Mouse (Mus musculus): Measurements from ENCODE around the gene Umps. TPM values are rescaled to one million over a fixed set of nuclear protein-coding genes. Genes with fewer than 3 reads are reported as not detected.

Umps gene
- total and polyA plus RNA-seq, 3 experiments, result 115 to 173 (median 161) TPM

- TF ChIP-seq EP300 (IDR thresholded peaks at IDR 0.05; ENCODE audit: low read length), result no peak
- TF ChIP-seq ETS1 (conservative IDR thresholded peaks at IDR 0.05; ENCODE audit: low read depth, low read length), result no peak
- no peak for TF ChIP-seq MAFK (IDR thresholded peaks at IDR 0.05; ENCODE audit: insufficient replicate concordance, low read length)
- TF ChIP-seq ZC3H11A (IDR thresholded peaks at IDR 0.05; ENCODE audit: low read depth, low read length), result no peak
- in situ Hi-C loops (cut with MboI; ENCODE audit: low pct_ligation_motif_present, low pct_unique_long_range_greater_than_20kb, low sequenced_read_pairs), result loop anchor here (5.0 to 25.0 kb wide), 5 partner anchors 52 to 767 kb away; partner anchors contain the start of genes Itgb5 and Osbpl11
Observed at GRCm38 (mm10) chr16:33954793-33955192, 12.0 kb downstream of the Umps start.

GRCm38 (mm10) chr16:33953008-33953407, 13.8 kb downstream of the Umps start:
- Histone ChIP-seq H3K9ac (ENCODE audit: insufficient read depth, low read depth) (no peak overlapping the region), H3K36me3 (replicated peaks in 1 of 2; ENCODE audit: control insufficient read depth in 1 of 2, insufficient read depth in 1 of 2, low read length in 1 of 2) (peaks cover 42 to 68% of the 10 kb centered on the region in 2 experiments), H3K4me2 (ENCODE audit: insufficient read depth, low read depth, poor library complexity, severe bottlenecking) (no peak overlapping the region), H3K27ac (ENCODE audit: insufficient read depth, low read depth) (no peak overlapping the region), H3K9me3 (replicated peaks; ENCODE audit: low read length) (no peaks in the 10 kb centered on the region), H3K27me3 (replicated peaks) (no peaks in the 10 kb centered on the region), H3K4me3 (replicated peaks in 1 of 3; ENCODE audit: low read depth in 2 of 3, low read length in 2 of 3, poor library complexity in 1 of 3) (no peak overlapping the region), H3K79me2 (replicated peaks; ENCODE audit: control insufficient read depth, extremely low read depth, insufficient read depth, poor library complexity, severe bottlenecking) (no peaks in the 10 kb centered on the region; the same call in 1 of the 2 replicates), H3K4me1 (ENCODE audit: control insufficient read depth in 1 of 2, insufficient read depth in 2 of 2) (peaks cover 4 to 15% of the 10 kb centered on the region in 2 experiments)
- dilution Hi-C loops (cut with MboI; ENCODE audit: extremely low pct_ligation_motif_present, extremely low pct_unique_long_range_greater_than_20kb, low sequenced_read_pairs) (no loop called here), in situ Hi-C loops (cut with MboI; ENCODE audit: low pct_ligation_motif_present, low pct_unique_long_range_greater_than_20kb, low sequenced_read_pairs) (loop anchor here (5.0 to 25.0 kb wide), 4 partner anchors 126 to 766 kb away; partner anchors contain the start of genes Itgb5 and Osbpl11)
- no peak for DNase-seq (ENCODE audit: extremely low read depth)
- TF ChIP-seq BHLHE40 (IDR thresholded peaks at IDR 0.05; ENCODE audit: low read depth, low read length) (no peak), POLR2AphosphoS2 (IDR thresholded peaks at IDR 0.05; ENCODE audit: low read depth, low read length) (peak; percentile 60)

More at GRCm38 (mm10) chr16:33954793-33955192, 12.0 kb downstream of the Umps start:
- no peak overlapping the region for H3K4me2 ChIP-seq (ENCODE audit: insufficient read depth, low read depth, poor library complexity, severe bottlenecking)
- no peak overlapping the region for H3K9ac ChIP-seq (ENCODE audit: insufficient read depth, low read depth)
- H3K4me3 ChIP-seq (replicated peaks in 1 of 3; ENCODE audit: low read depth in 2 of 3, low read length in 2 of 3, poor library complexity in 1 of 3), result no peak overlapping the region
- H3K27ac ChIP-seq (ENCODE audit: insufficient read depth, low read depth), result no peak overlapping the region
- dilution Hi-C loops (cut with MboI; ENCODE audit: extremely low pct_ligation_motif_present, extremely low pct_unique_long_range_greater_than_20kb, low sequenced_read_pairs), result no loop called here
- DNase-seq (ENCODE audit: extremely low read depth), result no peak
- H3K27me3 ChIP-seq (replicated peaks), result no peaks in the 10 kb centered on the region
- H3K36me3 ChIP-seq (replicated peaks in 1 of 2; ENCODE audit: control insufficient read depth in 1 of 2, insufficient read depth in 1 of 2, low read length in 1 of 2), result peaks cover 59 to 85% of the 10 kb centered on the region in 2 experiments
- peaks cover 10% of the 10 kb centered on the region for H3K79me2 ChIP-seq (replicated peaks; ENCODE audit: control insufficient read depth, extremely low read depth, insufficient read depth, poor library complexity, severe bottlenecking)
- no peaks in the 10 kb centered on the region for H3K9me3 ChIP-seq (replicated peaks; ENCODE audit: low read length)
- H3K4me1 ChIP-seq (ENCODE audit: control insufficient read depth in 1 of 2, insufficient read depth in 2 of 2), result peaks cover 0 to 5% of the 10 kb centered on the region in 2 experiments; a peak in 1 of 4 replicates

- Histone ChIP-seq H3K27me3 (replicated peaks) (no peaks in the 10 kb centered on the region), H3K4me3 (replicated peaks in 1 of 3; ENCODE audit: low read depth in 2 of 3, low read length in 2 of 3, poor library complexity in 1 of 3) (no peak overlapping the region), H3K36me3 (replicated peaks in 1 of 2; ENCODE audit: control insufficient read depth in 1 of 2, insufficient read depth in 1 of 2, low read length in 1 of 2) (peaks cover 23 to 47% of the 10 kb centered on the region in 2 experiments), H3K4me1 (ENCODE audit: control insufficient read depth in 1 of 2, insufficient read depth in 2 of 2) (peaks cover 4 to 26% of the 10 kb centered on the region in 2 experiments), H3K4me2 (ENCODE audit: insufficient read depth, low read depth, poor library complexity, severe bottlenecking) (no peak overlapping the region), H3K27ac (ENCODE audit: insufficient read depth, low read depth) (no peak overlapping the region), H3K79me2 (replicated peaks; ENCODE audit: control insufficient read depth, extremely low read depth, insufficient read depth, poor library complexity, severe bottlenecking) (no peaks in the 10 kb centered on the region; the same call in 1 of the 2 replicates), H3K9ac (ENCODE audit: insufficient read depth, low read depth) (no peak overlapping the region), H3K9me3 (replicated peaks; ENCODE audit: low read length) (no peaks in the 10 kb centered on the region)
- in situ Hi-C loops (cut with MboI; ENCODE audit: low pct_ligation_motif_present, low pct_unique_long_range_greater_than_20kb, low sequenced_read_pairs) (loop anchor here (5.0 to 25.0 kb wide), 4 partner anchors 124 to 764 kb away; partner anchors contain the start of genes Itgb5 and Osbpl11), dilution Hi-C loops (cut with MboI; ENCODE audit: extremely low pct_ligation_motif_present, extremely low pct_unique_long_range_greater_than_20kb, low sequenced_read_pairs) (no loop called here)
- TF ChIP-seq ELF1 (IDR thresholded peaks at IDR 0.05; ENCODE audit: low read depth, low read length), result 0 out of 2 replicates have a peak, but pooled peaks have one; percentile 13
- peak; percentile 93 for TF ChIP-seq SMC3 (IDR thresholded peaks at IDR 0.05; ENCODE audit: low read depth, low read length)
- no peak for TF ChIP-seq NRF1 (IDR thresholded peaks at IDR 0.05; ENCODE audit: low read depth, low read length)
- no peak for TF ChIP-seq HCFC1 (IDR thresholded peaks at IDR 0.05; ENCODE audit: low read depth, low read length)
- no peak for TF ChIP-seq ZMIZ1 (IDR thresholded peaks at IDR 0.05; ENCODE audit: low read depth, low read length)
- no peak for TF ChIP-seq PAX5 (IDR thresholded peaks at IDR 0.05; ENCODE audit: low read length)
- TF ChIP-seq USF1 (IDR thresholded peaks at IDR 0.05; ENCODE audit: low read depth, low read length), result no peak
- TF ChIP-seq MYC (IDR thresholded peaks at IDR 0.05; ENCODE audit: low read depth, low read length), result no peak
- peak; percentile 93 for TF ChIP-seq RAD21 (IDR thresholded peaks at IDR 0.05; ENCODE audit: low read depth, low read length)
- peak; percentile 52; the same call in 1 of the 2 replicates for TF ChIP-seq MAZ (IDR thresholded peaks at IDR 0.05; ENCODE audit: low read depth, low read length)
- peak; percentile 28; the same call in 1 of the 2 replicates for TF ChIP-seq NELFE (IDR thresholded peaks at IDR 0.05; ENCODE audit: low read depth, low read length)
- no peak for TF ChIP-seq BHLHE40 (IDR thresholded peaks at IDR 0.05; ENCODE audit: low read depth, low read length)
- no peak for TF ChIP-seq USF2 (conservative IDR thresholded peaks at IDR 0.05; ENCODE audit: low read depth, low read length)
- peak; percentile 95 to 97 for TF ChIP-seq CTCF (conservative IDR thresholded peaks at IDR 0.05 in 1 of 2, IDR thresholded peaks at IDR 0.05 in 1 of 2; ENCODE audit: low read depth in 2 of 2, low read length in 2 of 2)
- no peak for TF ChIP-seq CHD1 (IDR thresholded peaks at IDR 0.05; ENCODE audit: low read depth, low read length)
- no peak for TF ChIP-seq UBTF (IDR thresholded peaks at IDR 0.05; ENCODE audit: low read depth, low read length)
- peak; percentile 23; the same call in 1 of the 2 replicates for TF ChIP-seq ZC3H11A (IDR thresholded peaks at IDR 0.05; ENCODE audit: low read depth, low read length)
- TF ChIP-seq E2F4 (IDR thresholded peaks at IDR 0.05; ENCODE audit: insufficient replicate concordance, low read depth, low read length), result no peak
- DNase-seq (ENCODE audit: extremely low read depth), result peak; percentile 88
Observed at GRCm38 (mm10) chr16:33950830-33951229, 16.0 kb downstream of the Umps start.
